Mouse (Mus musculus): Measurements from ENCODE around the gene Ankrd50. TPM values are rescaled to one million over a fixed set of nuclear protein-coding genes. Genes with fewer than 3 reads are reported as not detected.

The Ankrd50 gene
- polyA plus RNA-seq, 1 experiment from 2014 or later = 22.3 TPM

DNA sequence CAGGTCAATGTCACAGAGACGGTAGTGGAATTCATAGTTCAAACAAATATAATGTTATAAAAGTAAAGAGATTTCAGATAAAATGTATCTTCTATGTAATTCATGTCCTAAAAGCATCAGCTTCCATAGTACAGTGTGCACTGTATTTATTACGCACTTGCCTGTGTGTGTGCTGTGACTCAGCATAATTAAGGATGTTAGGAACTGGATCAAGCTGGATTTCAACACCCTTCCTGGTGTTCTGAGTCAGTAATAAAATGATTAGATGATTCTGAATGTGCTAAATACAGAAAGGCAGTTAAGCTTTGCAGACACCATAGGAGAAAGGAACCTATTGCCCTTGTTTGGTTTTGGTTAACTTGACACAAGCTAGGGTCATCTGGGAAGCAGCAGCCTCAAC is 21.5 kb downstream of the Ankrd50 start:
- peaks cover 14% of the 10 kb centered on the region for H3K4me1 ChIP-seq
- WGBS = 89% methylated on average over 2 of the region's 2 CpGs
- H3K27ac ChIP-seq = no peak overlapping the region
- H3K27me3 ChIP-seq = no peaks in the 10 kb centered on the region
- no peak overlapping the region for H3K4me2 ChIP-seq
- H3K9me3 ChIP-seq = no peaks in the 10 kb centered on the region
- no peak overlapping the region for H3K4me3 ChIP-seq
- no peak overlapping the region for H3K9ac ChIP-seq
- peaks cover 72% of the 10 kb centered on the region for H3K36me3 ChIP-seq
- ATAC-seq (ENCODE audit: insufficient number of reproducible peaks, insufficient read depth, low FRiP score, low TSS enrichment, low read depth) = no peak

DNA sequence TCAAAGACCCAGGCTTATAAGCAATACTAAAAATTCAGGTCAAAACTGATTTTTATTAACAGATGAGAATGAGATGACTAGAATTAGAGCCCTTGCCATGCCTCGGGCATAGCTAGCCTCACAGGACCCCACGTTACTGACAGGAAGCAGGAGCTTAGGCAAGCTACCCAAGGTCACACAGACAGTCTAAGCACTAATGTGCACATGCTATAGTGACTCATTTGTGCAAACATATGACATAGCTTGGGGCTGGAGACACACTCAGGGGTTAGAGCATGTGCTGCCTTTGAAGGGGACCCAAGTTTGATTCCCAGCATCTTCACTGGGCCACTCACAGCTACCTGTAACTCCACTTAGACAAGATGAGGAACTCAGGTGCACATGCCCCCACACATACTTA is 22.9 kb downstream of the Ankrd50 start:
- H3K9ac ChIP-seq = no peak overlapping the region
- 0 out of 2 replicates have a peak, but pooled peaks cover 3% of the 10 kb centered on the region for H3K4me1 ChIP-seq
- H3K9me3 ChIP-seq = no peaks in the 10 kb centered on the region
- no peak overlapping the region for H3K4me2 ChIP-seq
- 71% methylated on average over 2 of the region's 2 CpGs for WGBS
- H3K27ac ChIP-seq = no peak overlapping the region
- H3K4me3 ChIP-seq = no peak overlapping the region
- peaks cover 74% of the 10 kb centered on the region for H3K36me3 ChIP-seq
- no peak for ATAC-seq (ENCODE audit: insufficient number of reproducible peaks, insufficient read depth, low FRiP score, low TSS enrichment, low read depth)
- H3K27me3 ChIP-seq = no peaks in the 10 kb centered on the region

DNA sequence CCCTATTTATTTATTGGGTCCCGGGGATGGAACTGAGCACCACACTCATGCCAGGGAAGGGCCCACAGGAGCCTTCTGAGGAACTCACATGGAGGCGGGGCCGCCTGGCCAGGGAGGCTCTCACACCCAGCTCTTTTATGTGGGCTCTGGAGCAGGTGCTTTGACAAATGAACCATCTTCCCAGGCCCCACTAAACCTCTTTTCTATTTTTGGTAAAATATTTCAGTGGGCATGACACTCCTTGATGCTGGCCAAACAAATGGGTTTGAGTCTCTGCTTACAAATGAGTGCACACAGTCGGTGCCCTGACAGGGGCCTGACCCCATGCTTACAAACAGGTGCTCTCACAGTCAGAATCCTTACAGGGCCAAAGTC is 24.4 kb downstream of the Ankrd50 start:
- Histone ChIP-seq H3K4me1 (0 out of 2 replicates have a peak, but pooled peaks cover 3% of the 10 kb centered on the region), H3K9me3 (no peaks in the 10 kb centered on the region), H3K4me2 (no peak overlapping the region), H3K27me3 (no peaks in the 10 kb centered on the region), H3K27ac (no peak overlapping the region), H3K4me3 (no peak overlapping the region), H3K36me3 (peaks cover 85% of the 10 kb centered on the region), H3K9ac (no peak overlapping the region)
- ATAC-seq (ENCODE audit: insufficient number of reproducible peaks, insufficient read depth, low FRiP score, low TSS enrichment, low read depth) = no peak
- 89% methylated on average over 4 of the region's 4 CpGs for WGBS

DNA sequence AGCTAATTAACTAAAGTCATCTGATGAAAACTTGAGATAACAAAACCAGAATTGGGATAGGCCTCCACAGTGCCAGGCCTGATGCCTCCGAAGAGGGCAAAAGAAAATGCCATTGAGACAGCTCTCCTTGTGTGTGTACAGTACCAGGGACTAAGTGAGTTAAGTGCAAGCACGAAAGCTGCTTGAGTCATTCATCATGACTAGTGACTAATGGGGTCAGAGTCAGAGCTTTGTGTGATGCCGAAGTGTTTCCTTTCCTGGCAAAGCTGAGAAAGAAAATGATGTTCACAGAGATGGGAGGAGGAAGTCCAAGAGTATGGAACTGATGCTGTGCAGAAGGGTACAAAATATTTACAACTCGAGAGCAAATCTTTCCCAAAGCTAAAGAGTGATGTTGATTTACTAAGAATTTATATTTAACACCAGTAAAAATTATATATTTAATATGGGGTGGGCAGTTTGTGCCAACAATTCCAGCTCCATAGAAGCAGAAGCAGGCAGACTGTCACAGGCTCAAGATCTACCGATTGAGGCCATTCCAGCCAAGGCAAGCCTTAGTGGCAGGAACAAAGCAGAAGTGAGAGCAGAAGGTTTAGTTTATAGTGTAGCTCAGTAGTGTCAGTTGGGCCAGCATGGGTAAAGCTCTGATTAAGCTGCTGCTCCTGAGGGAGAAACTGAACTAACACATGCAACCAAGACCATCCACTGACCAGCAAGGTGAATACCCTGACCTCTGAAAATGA is 25.0 kb downstream of the Ankrd50 start:
- no peak overlapping the region for H3K4me3 ChIP-seq
- WGBS = 87% methylated on average over 5 of the region's 5 CpGs
- no peak overlapping the region for H3K27ac ChIP-seq
- no peak for ATAC-seq (ENCODE audit: insufficient number of reproducible peaks, insufficient read depth, low FRiP score, low TSS enrichment, low read depth)
- 0 out of 2 replicates have a peak, but pooled peaks cover 3% of the 10 kb centered on the region for H3K4me1 ChIP-seq
- H3K9ac ChIP-seq = no peak overlapping the region
- H3K36me3 ChIP-seq = peaks cover 87% of the 10 kb centered on the region
- H3K9me3 ChIP-seq = no peaks in the 10 kb centered on the region
- H3K4me2 ChIP-seq = no peak overlapping the region
- H3K27me3 ChIP-seq = no peaks in the 10 kb centered on the region

DNA sequence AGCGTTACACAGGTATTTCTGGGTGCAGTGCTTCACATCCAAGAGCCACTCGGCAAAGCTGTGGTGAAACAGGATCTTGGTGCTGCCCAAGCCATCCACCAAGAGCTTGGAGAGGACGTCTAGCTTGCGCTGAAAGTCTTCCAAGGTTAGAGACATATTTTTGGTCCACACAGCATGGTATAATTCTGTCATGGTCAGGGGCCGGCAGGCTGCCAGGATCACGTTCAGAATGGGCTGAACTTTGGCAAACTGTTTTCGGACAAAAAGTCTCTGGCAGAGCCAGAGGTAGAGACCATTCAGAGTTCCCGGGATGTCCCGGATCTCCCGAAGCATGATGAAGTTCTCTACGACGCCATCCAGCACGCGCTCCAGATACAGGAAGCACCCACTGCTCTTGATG is 27.6 kb downstream of the Ankrd50 start:
- no peak overlapping the region for H3K27ac ChIP-seq
- peaks cover 86% of the 10 kb centered on the region for H3K36me3 ChIP-seq
- no peak overlapping the region for H3K4me2 ChIP-seq
- no peak overlapping the region for H3K4me3 ChIP-seq
- no peak for ATAC-seq (ENCODE audit: insufficient number of reproducible peaks, insufficient read depth, low FRiP score, low TSS enrichment, low read depth)
- H3K27me3 ChIP-seq = no peaks in the 10 kb centered on the region
- H3K9ac ChIP-seq = no peak overlapping the region
- H3K9me3 ChIP-seq = no peaks in the 10 kb centered on the region
- H3K4me1 ChIP-seq = 0 out of 2 replicates have a peak, but pooled peaks cover 3% of the 10 kb centered on the region
- WGBS = 96% methylated on average over 14 of the region's 14 CpGs

DNA sequence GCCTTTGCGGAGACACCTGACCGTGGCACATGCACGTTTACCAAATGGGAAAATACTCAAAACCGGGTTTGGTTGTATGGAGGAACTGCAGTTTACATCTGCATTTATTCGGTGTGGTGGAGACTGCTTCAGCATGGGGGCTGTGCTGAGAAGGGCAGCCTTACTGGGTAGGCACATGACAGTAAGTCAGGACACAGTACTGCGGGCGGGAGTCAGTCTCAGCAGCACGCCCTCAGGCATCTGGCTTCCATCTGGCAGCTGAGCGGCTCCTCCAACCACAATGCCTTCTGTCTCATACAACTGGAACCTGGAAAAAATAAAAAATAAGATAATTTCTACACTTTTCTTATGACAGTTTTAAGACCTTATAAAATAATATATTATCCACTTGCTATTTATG is 32.4 kb downstream of the Ankrd50 start:
- Histone ChIP-seq H3K9me3 (peaks cover 5% of the 10 kb centered on the region; the same call in 1 of the 2 replicates), H3K36me3 (peaks cover 65% of the 10 kb centered on the region), H3K4me1 (no peaks in the 10 kb centered on the region), H3K9ac (no peak overlapping the region), H3K4me2 (no peak overlapping the region), H3K27ac (no peak overlapping the region), H3K4me3 (no peak overlapping the region), H3K27me3 (no peaks in the 10 kb centered on the region)
- 59% methylated on average over 9 of the region's 9 CpGs for WGBS
- ATAC-seq (ENCODE audit: insufficient number of reproducible peaks, insufficient read depth, low FRiP score, low TSS enrichment, low read depth) = no peak

DNA sequence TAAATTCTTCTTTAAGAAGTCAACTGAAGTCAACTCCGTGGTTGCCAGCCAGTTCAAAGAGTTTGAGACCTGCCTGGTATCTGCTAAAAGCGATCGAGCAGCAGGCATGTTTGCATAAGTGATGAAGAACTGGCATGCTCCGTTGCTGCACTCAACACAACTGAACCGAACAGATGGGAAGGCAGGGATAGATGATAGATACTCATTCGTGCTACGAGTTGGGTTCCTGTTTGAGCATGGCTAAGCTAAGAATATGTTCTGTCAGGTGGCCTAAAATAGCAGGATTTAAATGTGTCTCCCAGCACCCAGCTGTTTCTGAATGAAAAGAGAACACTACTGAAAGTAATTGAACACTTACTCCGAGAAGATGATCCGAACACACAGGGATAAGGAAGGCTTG is 38.1 kb downstream of the Ankrd50 start:
- Histone ChIP-seq H3K9me3 (peaks cover 4% of the 10 kb centered on the region; the same call in 1 of the 2 replicates), H3K27me3 (no peaks in the 10 kb centered on the region), H3K4me3 (no peak overlapping the region), H3K27ac (no peak overlapping the region), H3K36me3 (peaks cover 11% of the 10 kb centered on the region), H3K9ac (no peak overlapping the region), H3K4me2 (no peak overlapping the region), H3K4me1 (no peaks in the 10 kb centered on the region)
- 88% methylated on average over 9 of the region's 9 CpGs for WGBS
- ATAC-seq (ENCODE audit: insufficient number of reproducible peaks, insufficient read depth, low FRiP score, low TSS enrichment, low read depth) = no peak

DNA sequence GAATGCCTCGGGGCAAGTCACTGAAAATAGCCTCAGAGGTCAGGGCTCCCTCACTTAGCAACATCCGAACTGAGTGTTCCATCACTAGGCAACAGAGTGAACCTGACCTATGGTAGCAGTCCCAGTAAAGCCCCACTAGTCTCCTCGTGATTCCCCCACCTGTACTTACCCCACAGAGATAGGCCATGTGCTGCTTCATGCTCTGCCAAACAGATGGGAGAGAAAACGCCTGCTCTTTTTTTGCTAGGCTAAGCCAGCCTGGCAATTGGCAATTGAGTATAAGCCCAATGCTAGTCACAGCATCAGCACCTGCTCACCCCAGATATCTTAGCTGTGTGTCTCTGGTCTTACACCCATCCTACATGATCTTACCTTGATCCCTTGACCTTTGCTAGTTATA is 40.8 kb downstream of the Ankrd50 start:
- no peaks in the 10 kb centered on the region for H3K9me3 ChIP-seq
- H3K9ac ChIP-seq = no peak overlapping the region
- H3K4me1 ChIP-seq = no peaks in the 10 kb centered on the region
- H3K27me3 ChIP-seq = no peaks in the 10 kb centered on the region
- no peak overlapping the region for H3K27ac ChIP-seq
- H3K36me3 ChIP-seq = no peaks in the 10 kb centered on the region
- ATAC-seq (ENCODE audit: insufficient number of reproducible peaks, insufficient read depth, low FRiP score, low TSS enrichment, low read depth) = no peak
- no peak overlapping the region for H3K4me3 ChIP-seq
- H3K4me2 ChIP-seq = no peak overlapping the region
- 48% methylated on average over 4 of the region's 4 CpGs for WGBS

DNA sequence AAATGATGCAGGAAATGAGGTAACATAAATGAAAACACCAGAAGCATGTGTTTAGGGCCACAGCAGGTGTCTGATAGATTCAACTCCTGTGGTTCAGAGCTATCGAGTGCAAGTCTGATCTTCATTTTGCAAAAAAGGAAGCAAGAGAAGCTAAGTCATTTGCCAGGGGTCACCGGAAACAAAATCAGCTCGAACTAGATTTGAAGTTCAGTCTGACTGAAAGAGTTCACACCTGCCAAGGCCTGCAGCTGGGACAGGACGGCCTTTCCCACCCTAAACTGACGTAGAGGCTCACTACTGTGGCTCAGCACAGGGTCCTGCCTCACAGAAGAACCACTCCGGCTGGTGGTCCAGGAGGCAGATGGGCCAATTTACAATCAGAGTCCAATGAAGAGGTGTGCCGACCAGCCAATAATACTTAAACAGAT is 44.1 kb downstream of the Ankrd50 start:
- Histone ChIP-seq H3K9ac (no peak overlapping the region), H3K4me1 (no peaks in the 10 kb centered on the region), H3K27ac (no peak overlapping the region), H3K9me3 (no peaks in the 10 kb centered on the region), H3K4me3 (no peak overlapping the region), H3K4me2 (no peak overlapping the region), H3K36me3 (no peaks in the 10 kb centered on the region), H3K27me3 (no peaks in the 10 kb centered on the region)
- ATAC-seq (ENCODE audit: insufficient number of reproducible peaks, insufficient read depth, low FRiP score, low TSS enrichment, low read depth) = no peak
- 76% methylated on average over 7 of the region's 7 CpGs for WGBS

DNA sequence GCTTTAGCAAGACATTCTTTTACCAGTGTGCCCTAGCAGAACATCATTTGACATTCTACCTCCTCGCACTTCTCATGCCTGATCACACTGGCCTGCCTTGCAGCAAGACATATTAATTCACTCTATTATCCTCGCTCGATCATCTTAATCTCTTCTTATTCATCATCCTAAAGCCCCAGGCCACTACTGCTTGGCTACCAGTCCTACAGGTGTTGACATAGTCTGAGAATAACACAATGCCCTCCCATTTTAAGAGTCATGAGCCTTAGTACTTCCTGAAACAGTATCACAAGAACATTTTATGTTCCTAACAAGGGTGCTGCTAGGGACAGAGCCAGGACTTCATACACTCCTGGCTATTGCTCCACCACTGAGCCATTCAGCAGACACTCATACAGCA is 48.0 kb downstream of the Ankrd50 start:
- Histone ChIP-seq H3K36me3 (no peaks in the 10 kb centered on the region), H3K4me3 (no peak overlapping the region), H3K9ac (no peak overlapping the region), H3K27me3 (no peaks in the 10 kb centered on the region), H3K27ac (no peak overlapping the region), H3K9me3 (no peaks in the 10 kb centered on the region), H3K4me2 (no peak overlapping the region), H3K4me1 (peaks cover 7% of the 10 kb centered on the region; the same call in 1 of the 2 replicates)
- ATAC-seq (ENCODE audit: insufficient number of reproducible peaks, insufficient read depth, low FRiP score, low TSS enrichment, low read depth) = no peak
- 73% methylated on average over 3 of the region's 3 CpGs for WGBS

DNA sequence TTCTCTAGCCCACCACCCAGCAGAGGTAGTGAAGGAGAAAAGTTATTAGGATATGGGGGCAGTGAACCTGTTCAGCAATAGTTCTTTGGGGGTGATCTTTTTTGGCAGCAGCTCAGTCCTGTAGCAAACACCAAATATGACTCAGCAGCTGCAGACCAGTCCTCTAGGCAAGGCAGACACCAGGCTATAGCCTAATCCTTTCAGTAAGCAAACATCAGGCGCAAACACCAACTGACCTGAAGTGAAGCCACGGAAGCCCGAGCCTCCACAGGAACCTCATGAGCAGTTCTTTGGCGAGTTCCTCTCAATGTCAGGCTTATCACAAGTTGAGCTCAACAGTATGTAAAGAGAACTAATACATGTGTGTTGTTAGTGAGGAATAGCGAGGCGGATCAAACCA is 48.8 kb downstream of the Ankrd50 start:
- Histone ChIP-seq H3K27me3 (no peaks in the 10 kb centered on the region), H3K36me3 (no peaks in the 10 kb centered on the region), H3K9ac (no peak overlapping the region), H3K27ac (no peak overlapping the region), H3K9me3 (no peaks in the 10 kb centered on the region), H3K4me1 (peaks cover 7% of the 10 kb centered on the region; the same call in 1 of the 2 replicates), H3K4me3 (no peak overlapping the region), H3K4me2 (no peak overlapping the region)
- 94% methylated on average over 6 of the region's 6 CpGs for WGBS
- no peak for ATAC-seq (ENCODE audit: insufficient number of reproducible peaks, insufficient read depth, low FRiP score, low TSS enrichment, low read depth)

DNA sequence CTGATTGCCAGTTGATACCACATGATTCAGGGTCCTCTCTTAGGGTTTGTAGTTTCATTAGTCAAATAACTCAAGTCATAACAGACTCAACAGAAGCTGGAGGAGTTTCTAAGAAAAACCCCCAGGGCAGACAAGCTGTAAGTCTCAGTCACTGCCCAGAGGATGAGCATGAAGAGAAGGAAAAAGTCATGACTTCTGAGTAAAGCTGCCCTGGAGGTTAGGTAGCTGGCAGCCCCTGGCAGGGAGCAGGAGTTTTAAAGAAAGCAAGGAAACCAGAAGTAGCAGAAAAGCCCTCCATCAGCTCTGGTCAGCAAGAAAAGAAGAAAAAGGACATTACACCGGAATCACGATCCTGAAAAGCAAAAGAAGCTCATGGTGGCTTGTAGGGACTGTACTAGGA is 50.2 kb downstream of the Ankrd50 start:
- Histone ChIP-seq H3K27ac (no peak overlapping the region), H3K4me1 (peaks cover 7% of the 10 kb centered on the region; the same call in 1 of the 2 replicates), H3K27me3 (no peaks in the 10 kb centered on the region), H3K36me3 (no peaks in the 10 kb centered on the region), H3K9me3 (no peaks in the 10 kb centered on the region), H3K9ac (no peak overlapping the region), H3K4me2 (no peak overlapping the region), H3K4me3 (no peak overlapping the region)
- ATAC-seq (ENCODE audit: insufficient number of reproducible peaks, insufficient read depth, low FRiP score, low TSS enrichment, low read depth) = no peak
- 87% methylated on average over 2 of the region's 2 CpGs for WGBS

Measured in embryonic facial prominence, embryonic 13.5 days (tissue).